Mouse (Mus musculus) intestine, embryonic 14.5 days (tissue): ENCODE measurements around the gene Bola1. TPM values are rescaled to one million over a fixed set of nuclear protein-coding genes. Genes with fewer than 3 reads are reported as not detected.
A peak's percentile ranks its signal among the peaks of the same experiment; 100 is the strongest.
"Not testable (repeated sequence)": the region's sequence is repeated elsewhere in the genome, so short reads cannot be mapped to it uniquely, and the experiment has no call there.

ENCODE experiments used
- ATAC-seq: fragments of 200-750 bp; cut with Nextera tagmentation; replicated peaks from 2 replicates; pipeline ENCODE4 v1.8.0; 2017; ENCODE audit warnings: low read depth, moderate number of reproducible peaks, moderate TSS enrichment, moderate library complexity; ENCODE audit not compliant: low FRiP score, low TSS enrichment
- DNase-seq: peaks from one replicate; pipeline ENCODE4 v3.0.0-alpha.2; 2018; ENCODE audit warnings: low spot score
- H3K27ac ChIP-seq: fragments of 300-500 bp; sonication (generic); 2 replicates; pipeline ENCODE4 v1.5.1; 2014; ENCODE audit warnings: low read depth, mild to moderate bottlenecking, control low read depth
- H3K27me3 ChIP-seq: fragments of 300-500 bp; sonication (generic); replicated peaks from 2 replicates; pipeline ENCODE4 v1.6.1; 2014; ENCODE audit warnings: low read length, control low read depth; ENCODE audit not compliant: control insufficient read depth, insufficient read depth
- H3K36me3 ChIP-seq: fragments of 300-500 bp; sonication (generic); 2 replicates; pipeline ENCODE4 v1.6.1; 2014; ENCODE audit warnings: low read length, control low read depth; ENCODE audit not compliant: control insufficient read depth, insufficient read depth
- H3K4me1 ChIP-seq: fragments of 300-500 bp; sonication (generic); replicated peaks from 2 replicates; pipeline ENCODE4 v1.6.1; 2014; ENCODE audit warnings: low read length, control low read depth, mixed read lengths; ENCODE audit not compliant: control insufficient read depth, insufficient read depth
- H3K4me2 ChIP-seq: fragments of 300-500 bp; sonication (generic); 2 replicates; pipeline ENCODE4 v1.6.1; 2014; ENCODE audit warnings: low read length
- H3K4me3 ChIP-seq: fragments of 300-500 bp; sonication (generic); 2 replicates; pipeline ENCODE4 v1.5.1; 2014; ENCODE audit warnings: low read depth, low read length, control low read depth, mixed read lengths
- H3K9ac ChIP-seq: fragments of 300-500 bp; sonication (generic); 2 replicates; pipeline ENCODE4 v1.6.1; 2014; ENCODE audit warnings: mild to moderate bottlenecking, low read length
- H3K9me3 ChIP-seq: fragments of 300-500 bp; sonication (generic); 2 replicates; pipeline ENCODE4 v1.6.1; 2016; ENCODE audit warnings: low read length, control low read depth; ENCODE audit not compliant: control insufficient read depth
- WGBS: fragments of 180-500 bp; shearing (Covaris S2); extraction: QIAGEN DNeasy Blood & Tissue Kit; methylation state at CpG from one replicate; pipeline ENCODE4 v1.1.7; 2014; 5-methylcytosine and 5-hydroxymethylcytosine counted together
- polyA plus RNA-seq: library from polyadenylated mRNA; unstranded; fragments of >200 nt; fragmentation: Nextera tagmentation; extraction: Ambion mirVana; gene quantifications from 2 replicates; pipeline ENCODE4 v1.2.1, GENCODE M21; 2014

The Bola1 gene
- polyA plus RNA-seq, 1 experiment from 2014 or later, result 79.5 TPM

DNA sequence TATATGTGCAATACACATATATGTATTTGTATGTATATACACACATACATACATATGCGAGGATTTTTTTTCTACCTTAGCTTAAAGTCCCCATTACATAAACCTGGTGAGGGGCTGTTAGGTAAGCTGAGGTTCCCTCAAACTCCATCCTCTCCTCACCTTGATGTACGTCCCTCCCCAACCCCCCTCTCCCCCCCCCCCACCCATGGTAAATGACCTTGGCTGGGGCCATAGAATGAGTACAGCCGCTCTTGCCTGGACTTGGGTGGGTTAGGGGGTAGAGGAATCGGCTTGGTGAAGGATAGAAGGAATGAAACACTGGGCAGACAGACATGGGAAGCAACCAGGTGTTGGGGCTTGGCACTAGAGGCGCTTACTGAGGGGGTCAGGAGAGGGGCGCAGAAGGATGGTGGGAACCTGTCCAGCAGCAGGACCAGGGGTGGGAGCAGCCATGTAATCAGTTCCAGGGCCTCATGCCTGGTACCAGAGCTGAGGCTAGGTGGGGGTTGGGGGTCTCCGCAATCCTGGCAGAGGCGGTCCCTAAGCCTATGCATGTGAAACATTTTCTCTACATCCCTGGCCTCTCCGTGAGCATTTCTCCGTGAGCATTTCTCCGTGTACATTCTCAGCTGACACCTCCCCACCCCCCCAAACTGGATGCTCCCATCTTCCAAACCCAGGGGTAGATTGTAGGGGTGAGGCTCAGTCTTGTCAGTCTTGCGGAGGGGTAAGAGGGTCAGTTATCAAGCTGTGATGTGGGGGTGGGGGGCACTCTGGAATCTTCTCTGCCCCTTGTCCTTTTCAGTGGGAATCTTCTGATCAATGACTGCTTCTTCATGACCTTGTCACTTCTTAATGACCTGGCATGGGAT lies 37.8 kb downstream of the Bola1 start:
- DNase-seq (no peak), ATAC-seq (peak; percentile 42)
- Histone ChIP-seq H3K27ac (no peak overlapping the region), H3K4me3 (peak overlapping the region; percentile 52), H3K4me2 (peak overlapping the region; percentile 81), H3K27me3 (no peaks in the 10 kb centered on the region), H3K4me1 (peaks cover 23% of the 10 kb centered on the region), H3K9ac (no peak overlapping the region), H3K9me3 (no peaks in the 10 kb centered on the region), H3K36me3 (peaks cover 22% of the 10 kb centered on the region)
- 32% methylated on average over 12 of the region's 12 CpGs for WGBS

DNA sequence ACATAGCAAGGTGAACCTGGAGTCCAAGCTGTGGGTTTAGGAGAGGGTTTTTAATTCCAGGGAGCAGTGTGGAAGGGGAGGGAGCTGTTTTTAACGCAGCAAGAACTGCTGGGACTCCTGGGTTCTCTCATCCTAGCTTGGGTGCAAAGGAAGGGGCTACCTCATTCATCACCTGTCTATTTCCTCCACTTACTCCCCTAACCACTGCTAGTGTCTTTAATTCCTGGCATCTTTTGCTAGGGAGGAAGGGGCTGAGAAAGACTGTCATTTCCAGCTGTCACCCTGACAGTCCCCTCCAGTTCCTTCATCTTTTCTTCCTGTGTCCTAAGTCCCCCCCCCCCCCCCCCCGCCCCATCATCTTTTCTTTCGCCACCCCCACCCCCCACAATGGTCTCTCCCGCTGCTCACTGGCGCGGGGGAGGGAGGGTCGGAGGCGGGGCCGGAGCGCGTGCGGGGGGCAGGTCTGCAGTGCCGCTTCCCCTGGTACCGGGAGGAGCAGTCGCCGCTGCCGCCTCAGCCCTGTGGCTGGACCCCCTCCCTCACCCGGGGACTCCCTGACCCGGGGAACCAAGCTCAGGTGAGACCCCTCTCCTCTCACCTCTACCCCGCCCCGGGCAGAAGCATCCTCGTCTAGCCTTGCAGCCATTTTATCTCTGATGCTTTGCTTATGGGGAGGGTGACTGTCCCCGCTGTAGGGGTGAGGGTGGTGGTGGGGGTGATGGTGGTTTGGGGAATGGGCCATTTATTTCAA lies 38.6 kb downstream of the Bola1 start, which contains the start of gene Sv2a:
Gene Sv2a, plus strand, starts transcription at position 425 of the 751 bp plus-strand sequence.
- DNase-seq, result peak; percentile 80
- 1% methylated on average over 14 of the region's 23 CpGs for WGBS

GRCm38 (mm10) chr3:96179531-96179930 lies 40.0 kb downstream of the Bola1 start:
- H3K4me1 ChIP-seq, result peaks cover 29% of the 10 kb centered on the region
- DNase-seq, result no peak
- no peaks in the 10 kb centered on the region for H3K27me3 ChIP-seq
- peaks cover 44% of the 10 kb centered on the region for H3K36me3 ChIP-seq
- H3K4me2 ChIP-seq, result no peak overlapping the region
- no peak overlapping the region for H3K27ac ChIP-seq
- H3K9me3 ChIP-seq, result no peaks in the 10 kb centered on the region
- ATAC-seq, result no peak
- WGBS, result 73% methylated on average over 4 of the region's 4 CpGs
- no peak overlapping the region for H3K4me3 ChIP-seq
- no peak overlapping the region for H3K9ac ChIP-seq

More for the DNA sequence above, 38.6 kb downstream of the Bola1 start, which contains the start of gene Sv2a:
- Histone ChIP-seq H3K4me2 (peak within 1 kb of the TSS; percentile 81), H3K27ac (no peak within 1 kb of the TSS), H3K9ac (peak within 1 kb of the TSS; percentile 55), H3K9me3 (no peaks in the 10 kb centered on the region), H3K4me1 (peaks cover 23% of the 10 kb centered on the region), H3K36me3 (peaks cover 31% of the 10 kb centered on the region), H3K27me3 (no peaks in the 10 kb centered on the region), H3K4me3 (peak within 1 kb of the TSS; percentile 52)
- peak; percentile 46; the same call in 1 of the 2 replicates for ATAC-seq

DNA sequence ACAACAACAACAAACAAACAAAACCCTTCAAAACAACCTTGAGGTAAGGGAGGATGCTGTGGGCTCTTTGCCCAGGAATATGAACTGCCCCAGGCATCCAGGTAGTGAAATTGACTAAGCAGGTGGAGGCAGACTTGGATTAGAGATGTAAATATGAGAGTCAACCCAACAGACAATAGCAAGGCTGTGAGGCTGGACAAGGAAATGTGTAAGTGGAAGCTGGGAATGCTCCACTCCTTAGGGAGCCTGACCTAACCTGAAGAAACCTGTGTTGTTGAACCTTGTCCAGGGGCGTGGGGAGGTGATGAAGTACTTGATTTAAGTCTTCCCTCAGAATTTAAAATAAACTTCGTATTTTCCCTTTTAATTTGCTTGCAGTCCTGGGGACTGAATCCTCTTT lies 40.6 kb downstream of the Bola1 start:
- Histone ChIP-seq H3K27ac (no peak overlapping the region), H3K27me3 (no peaks in the 10 kb centered on the region), H3K9me3 (no peaks in the 10 kb centered on the region), H3K4me1 (peaks cover 29% of the 10 kb centered on the region), H3K4me3 (no peak overlapping the region), H3K4me2 (no peak overlapping the region), H3K36me3 (peaks cover 50% of the 10 kb centered on the region), H3K9ac (no peak overlapping the region)
- ATAC-seq (no peak), DNase-seq (no peak)
- 80% methylated on average over 2 of the region's 2 CpGs for WGBS

GRCm38 (mm10) chr3:96178427-96178826 lies 41.1 kb downstream of the Bola1 start:
- Histone ChIP-seq H3K9ac (no peak overlapping the region), H3K27ac (no peak overlapping the region), H3K9me3 (no peaks in the 10 kb centered on the region), H3K4me3 (no peak overlapping the region), H3K36me3 (peaks cover 51% of the 10 kb centered on the region), H3K4me2 (no peak overlapping the region), H3K4me1 (peaks cover 29% of the 10 kb centered on the region), H3K27me3 (no peaks in the 10 kb centered on the region)
- ATAC-seq (no peak), DNase-seq (no peak)
- WGBS, result 89% methylated on average over 4 of the region's 4 CpGs

- DNase-seq (no peak), ATAC-seq (no peak)
- H3K27me3 ChIP-seq, result no peaks in the 10 kb centered on the region
- WGBS, result 94% methylated on average over 6 of the region's 6 CpGs
- no peak overlapping the region for H3K9ac ChIP-seq
- no peaks in the 10 kb centered on the region for H3K9me3 ChIP-seq
- no peak overlapping the region for H3K4me2 ChIP-seq
- H3K36me3 ChIP-seq, result peaks cover 51% of the 10 kb centered on the region
- H3K27ac ChIP-seq, result no peak overlapping the region
- H3K4me1 ChIP-seq, result peaks cover 18% of the 10 kb centered on the region
- no peak overlapping the region for H3K4me3 ChIP-seq
Measured at GRCm38 (mm10) chr3:96175251-96175650, 44.3 kb downstream of the Bola1 start.

DNA sequence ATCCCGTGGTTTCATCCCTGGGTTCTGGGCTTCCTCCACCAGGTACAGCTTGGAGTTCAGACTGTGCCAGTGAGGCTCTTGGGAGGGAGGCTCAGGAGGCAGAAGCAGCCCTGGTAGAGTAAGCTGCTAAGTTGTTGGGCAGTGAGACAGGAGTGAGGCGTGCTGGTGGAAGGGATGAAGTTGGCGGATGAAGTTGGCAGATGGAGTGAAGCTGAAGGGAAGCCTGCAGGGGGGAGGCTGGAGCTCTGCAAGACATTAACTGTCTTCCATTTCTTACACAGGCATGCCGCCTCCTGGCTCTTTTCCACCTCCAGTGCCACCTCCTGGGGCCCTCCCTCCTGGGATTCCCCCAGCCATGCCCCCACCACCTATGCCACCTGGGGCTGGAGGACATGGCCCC lies 45.5 kb downstream of the Bola1 start:
- not testable (repeated sequence) for H3K9ac ChIP-seq, H3K9me3 ChIP-seq, H3K4me2 ChIP-seq, H3K27ac ChIP-seq, H3K4me3 ChIP-seq, DNase-seq, H3K27me3 ChIP-seq, ATAC-seq
- 89% methylated on average over 4 of the region's 4 CpGs for WGBS
- H3K36me3 ChIP-seq, result peaks cover 60% of the 10 kb centered on the region
- H3K4me1 ChIP-seq, result peaks cover 18% of the 10 kb centered on the region

- Histone ChIP-seq H3K36me3 (peaks cover 60% of the 10 kb centered on the region), H3K27ac (no peak overlapping the region), H3K4me2 (peak overlapping the region; percentile 97), H3K9me3 (no peaks in the 10 kb centered on the region), H3K4me3 (peak overlapping the region; percentile 99), H3K9ac (peak overlapping the region; percentile 96), H3K4me1 (peaks cover 18% of the 10 kb centered on the region), H3K27me3 (no peaks in the 10 kb centered on the region)
- DNase-seq, result no peak
- ATAC-seq, result no peak
- 39% methylated on average over 7 of the region's 7 CpGs for WGBS
Measured at GRCm38 (mm10) chr3:96173185-96173584, 46.3 kb downstream of the Bola1 start.
